Mouse (Mus musculus): ENCODE results near the gene Cdh23.

- TF ChIP-seq MAFK (IDR thresholded peaks at IDR 0.05; ENCODE audit: insufficient read depth, low read depth, low read length) (no peak), ZNF384 (IDR thresholded peaks at IDR 0.05; ENCODE audit: low read depth, low read length) (no peak)
These were observed 316.8 kb downstream of the Cdh23 start for GRCm38 (mm10) chr10:60379419-60379957.
